Mouse (Mus musculus): Measurements from ENCODE around the gene Spon1. TPM values are rescaled to one million over a fixed set of nuclear protein-coding genes. Genes with fewer than 3 reads are reported as not detected.
A peak's percentile ranks its signal among the peaks of the same experiment; 100 is the strongest.

The Spon1 gene
- polyA plus RNA-seq, 1 experiment from 2014 or later, result 3.1 TPM

DNA sequence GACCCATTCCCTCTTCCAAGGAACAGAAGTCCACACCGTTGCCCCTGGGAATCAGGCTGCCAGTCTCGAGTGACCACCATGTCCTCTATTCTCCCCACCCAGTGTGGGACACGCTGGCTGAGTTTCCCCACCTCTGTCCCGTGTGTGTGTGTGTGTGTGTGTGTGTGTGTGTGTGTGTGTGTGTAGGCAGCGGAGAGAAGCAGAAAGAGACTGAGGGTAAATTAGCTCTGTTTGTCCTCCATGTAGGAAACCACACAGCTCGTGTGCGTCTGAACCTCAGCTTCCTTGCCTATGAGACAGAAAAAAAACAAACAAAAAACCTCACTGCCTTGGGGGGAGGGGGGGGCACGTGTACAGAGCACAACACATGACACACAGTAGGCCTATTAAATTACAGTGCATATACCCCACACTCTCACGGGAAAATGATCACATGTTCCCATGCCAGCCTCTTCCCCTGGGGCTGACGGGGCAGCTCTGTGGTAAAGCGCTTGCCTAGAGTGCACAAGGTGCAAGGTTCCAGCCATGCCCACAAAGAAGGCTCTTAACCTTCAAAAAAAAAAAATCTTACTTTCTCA is 303.2 kb downstream of the Spon1 start:
- WGBS, result 68% methylated on average over 11 of the region's 11 CpGs
- TF ChIP-seq CTCF (IDR thresholded peaks at IDR 0.05; ENCODE audit: low read depth) (no peak), EP300 (optimal IDR thresholded peaks at IDR 0.05) (no peak)
- H3K4me2 ChIP-seq (replicated peaks; ENCODE audit: low read depth), result no peak overlapping the region
- no peak overlapping the region for H3K27ac ChIP-seq (replicated peaks)
- H3K27me3 ChIP-seq (ENCODE audit: control insufficient read depth, insufficient read depth, low read length), result no peaks in the 10 kb centered on the region
- peaks cover 8% of the 10 kb centered on the region; the same call in 1 of the 2 replicates for H3K4me1 ChIP-seq (replicated peaks; ENCODE audit: control insufficient read depth, insufficient read depth)
- no peaks in the 10 kb centered on the region for H3K36me3 ChIP-seq (ENCODE audit: control insufficient read depth, insufficient read depth, low read length)
- no peaks in the 10 kb centered on the region for H3K9me3 ChIP-seq (ENCODE audit: control insufficient read depth, low read length)
- no peak for ATAC-seq (ENCODE audit: low FRiP score, low TSS enrichment)
- no peak for DNase-seq (ENCODE audit: low spot score)
- no peak overlapping the region for H3K9ac ChIP-seq (ENCODE audit: low read length)
- H3K4me3 ChIP-seq (ENCODE audit: low read depth, low read length), result no peak overlapping the region

DNA sequence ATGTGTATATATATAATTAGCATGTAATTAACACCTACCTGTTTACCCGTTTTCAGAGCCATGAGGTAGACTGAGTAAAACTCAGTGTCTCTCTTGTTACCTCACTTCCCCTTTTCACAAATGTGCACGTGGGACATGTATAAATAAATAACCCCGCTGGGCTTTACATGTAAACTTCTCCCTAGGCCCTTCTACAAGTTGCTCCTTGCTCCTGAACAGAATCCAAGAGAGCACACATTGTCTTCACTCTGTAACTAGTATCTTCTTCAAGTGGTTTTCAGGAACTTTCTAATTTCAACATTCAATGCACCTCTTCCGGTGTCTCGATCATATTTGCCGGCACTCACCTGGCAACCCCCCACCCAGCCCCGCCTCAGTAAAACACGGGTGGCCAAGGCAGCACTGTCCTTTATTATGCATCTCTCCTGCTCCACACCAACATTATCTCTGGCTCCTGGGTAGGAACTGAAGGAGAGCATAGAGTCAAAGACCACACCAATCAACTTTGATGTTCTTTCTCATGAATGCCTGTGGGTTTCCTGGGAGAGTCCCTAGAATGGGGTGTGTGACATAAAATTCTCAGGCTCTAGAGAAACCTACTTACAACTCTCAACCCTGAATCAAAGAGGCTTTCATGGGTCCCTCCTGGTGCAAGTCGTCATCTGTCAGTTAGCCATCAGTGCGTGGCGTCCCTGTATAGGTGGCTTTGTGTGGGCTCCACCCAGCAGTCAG is 304.1 kb downstream of the Spon1 start:
- 65% methylated on average over 11 of the region's 11 CpGs for WGBS
- no peak overlapping the region for H3K9ac ChIP-seq (ENCODE audit: low read length)
- no peak for TF ChIP-seq CTCF (IDR thresholded peaks at IDR 0.05; ENCODE audit: low read depth)
- TF ChIP-seq EP300 (optimal IDR thresholded peaks at IDR 0.05), result no peak
- no peak overlapping the region for H3K27ac ChIP-seq (replicated peaks)
- no peak overlapping the region for H3K4me2 ChIP-seq (replicated peaks; ENCODE audit: low read depth)
- no peak for ATAC-seq (ENCODE audit: low FRiP score, low TSS enrichment)
- DNase-seq (ENCODE audit: low spot score), result no peak
- H3K4me1 ChIP-seq (replicated peaks; ENCODE audit: control insufficient read depth, insufficient read depth), result peaks cover 8% of the 10 kb centered on the region; the same call in 1 of the 2 replicates
- no peaks in the 10 kb centered on the region for H3K9me3 ChIP-seq (ENCODE audit: control insufficient read depth, low read length)
- no peaks in the 10 kb centered on the region for H3K36me3 ChIP-seq (ENCODE audit: control insufficient read depth, insufficient read depth, low read length)
- no peaks in the 10 kb centered on the region for H3K27me3 ChIP-seq (ENCODE audit: control insufficient read depth, insufficient read depth, low read length)
- no peak overlapping the region for H3K4me3 ChIP-seq (ENCODE audit: low read depth, low read length)

DNA sequence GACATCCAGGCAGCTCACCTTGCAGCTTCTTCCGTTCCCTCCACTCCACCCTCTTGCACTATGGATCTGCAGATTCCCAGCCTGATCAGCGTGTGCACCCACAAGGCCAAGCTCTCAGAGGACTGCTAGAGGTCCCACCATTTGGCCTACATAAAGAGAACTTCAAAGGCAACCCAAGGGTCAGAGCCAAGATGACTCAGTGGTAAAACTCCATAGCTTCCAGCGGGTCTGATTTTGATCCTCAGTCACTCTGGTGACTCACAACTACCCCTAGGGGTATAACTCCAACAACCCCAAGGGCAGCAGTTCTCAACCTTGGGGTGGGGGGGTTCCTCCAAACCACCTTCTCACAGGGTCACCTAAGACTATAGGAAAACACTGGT is 304.7 kb downstream of the Spon1 start:
- Histone ChIP-seq H3K9ac (ENCODE audit: low read length) (no peak overlapping the region), H3K4me3 (ENCODE audit: low read depth, low read length) (no peak overlapping the region), H3K27ac (replicated peaks) (no peak overlapping the region), H3K4me1 (replicated peaks; ENCODE audit: control insufficient read depth, insufficient read depth) (peaks cover 8% of the 10 kb centered on the region; the same call in 1 of the 2 replicates), H3K9me3 (ENCODE audit: control insufficient read depth, low read length) (no peaks in the 10 kb centered on the region), H3K4me2 (replicated peaks; ENCODE audit: low read depth) (no peak overlapping the region), H3K27me3 (ENCODE audit: control insufficient read depth, insufficient read depth, low read length) (no peaks in the 10 kb centered on the region), H3K36me3 (ENCODE audit: control insufficient read depth, insufficient read depth, low read length) (no peaks in the 10 kb centered on the region)
- DNase-seq (ENCODE audit: low spot score), result no peak
- no peak for ATAC-seq (ENCODE audit: low FRiP score, low TSS enrichment)
- TF ChIP-seq CTCF (IDR thresholded peaks at IDR 0.05; ENCODE audit: low read depth) (no peak), EP300 (optimal IDR thresholded peaks at IDR 0.05) (no peak)
- 51% methylated on average over 3 of the region's 3 CpGs for WGBS

DNA sequence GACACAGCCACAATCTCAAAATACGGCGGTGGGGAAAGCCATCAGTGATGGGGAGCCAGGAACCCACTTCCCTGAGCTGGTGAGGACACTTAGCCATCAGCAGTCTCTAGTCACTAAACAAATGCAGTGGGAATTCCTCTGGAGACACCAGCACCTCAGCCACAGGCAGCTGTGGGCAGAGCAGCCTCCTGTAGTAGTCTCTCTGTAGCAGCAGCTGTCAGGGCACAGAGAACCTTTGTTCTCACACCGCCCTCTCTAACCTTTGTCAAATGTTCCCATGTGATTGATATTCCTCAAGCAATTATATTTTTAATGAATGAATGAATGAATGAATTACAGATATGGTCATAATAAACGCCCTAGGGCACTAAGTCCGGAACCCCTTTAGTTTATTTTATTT is 305.6 kb downstream of the Spon1 start:
- DNase-seq (ENCODE audit: low spot score), result no peak
- Histone ChIP-seq H3K9ac (ENCODE audit: low read length) (no peak overlapping the region), H3K4me1 (replicated peaks; ENCODE audit: control insufficient read depth, insufficient read depth) (peaks cover 6% of the 10 kb centered on the region; the same call in 1 of the 2 replicates), H3K9me3 (ENCODE audit: control insufficient read depth, low read length) (no peaks in the 10 kb centered on the region), H3K27ac (replicated peaks) (peak overlapping the region; percentile 84), H3K4me2 (replicated peaks; ENCODE audit: low read depth) (no peak overlapping the region), H3K36me3 (ENCODE audit: control insufficient read depth, insufficient read depth, low read length) (no peaks in the 10 kb centered on the region), H3K27me3 (ENCODE audit: control insufficient read depth, insufficient read depth, low read length) (no peaks in the 10 kb centered on the region), H3K4me3 (ENCODE audit: low read depth, low read length) (no peak overlapping the region)
- ATAC-seq (ENCODE audit: low FRiP score, low TSS enrichment), result no peak
- no peak for TF ChIP-seq CTCF (IDR thresholded peaks at IDR 0.05; ENCODE audit: low read depth)
- no peak for TF ChIP-seq EP300 (optimal IDR thresholded peaks at IDR 0.05)
- WGBS, result 63% methylated on average over 5 of the region's 5 CpGs

DNA sequence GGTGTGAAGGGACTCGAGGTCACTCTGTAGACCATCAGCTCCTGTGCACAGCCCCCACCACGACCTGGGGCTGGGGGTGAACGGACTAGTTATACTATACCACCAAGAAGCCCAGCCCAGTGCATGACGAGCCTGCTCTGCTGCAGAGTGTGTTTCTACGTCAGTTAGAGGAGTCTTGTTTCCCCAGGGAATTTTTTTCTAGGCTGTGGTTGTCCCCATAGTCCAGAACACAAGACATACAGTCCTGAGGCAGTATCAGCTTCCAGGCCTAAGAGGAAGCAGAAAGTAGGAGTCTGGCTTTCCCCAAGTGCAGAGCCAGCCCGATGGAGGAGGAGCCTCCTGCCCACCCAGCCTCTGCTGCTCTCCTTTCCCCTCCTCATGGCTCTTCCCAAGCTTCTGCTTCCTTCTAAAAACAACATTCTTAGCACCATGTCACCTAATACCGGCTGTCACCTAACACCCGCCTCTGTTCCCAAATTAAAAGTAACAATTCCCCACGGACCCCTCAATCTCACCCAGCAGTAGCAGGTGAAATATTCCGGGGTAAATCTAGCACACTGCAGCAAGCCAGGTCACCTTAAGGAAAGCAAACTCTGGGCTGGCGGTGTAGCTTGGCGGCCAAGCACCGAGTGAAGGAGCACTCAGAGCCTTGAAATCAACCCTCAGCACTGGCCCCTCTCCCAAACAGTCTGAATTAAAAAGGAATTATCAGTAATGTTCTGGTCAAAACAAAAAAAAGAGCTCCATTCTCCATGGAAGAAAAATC is 306.2 kb downstream of the Spon1 start:
- ATAC-seq (ENCODE audit: low FRiP score, low TSS enrichment) (peak; percentile 40; the same call in 1 of the 2 replicates), DNase-seq (ENCODE audit: low spot score) (no peak)
- Histone ChIP-seq H3K4me1 (replicated peaks; ENCODE audit: control insufficient read depth, insufficient read depth) (peaks cover 5% of the 10 kb centered on the region; the same call in 1 of the 2 replicates), H3K27me3 (ENCODE audit: control insufficient read depth, insufficient read depth, low read length) (no peaks in the 10 kb centered on the region), H3K4me3 (ENCODE audit: low read depth, low read length) (no peak overlapping the region), H3K9ac (ENCODE audit: low read length) (peak overlapping the region; percentile 14; the same call in 1 of the 2 replicates), H3K27ac (replicated peaks) (peak overlapping the region; percentile 84), H3K9me3 (ENCODE audit: control insufficient read depth, low read length) (no peaks in the 10 kb centered on the region), H3K36me3 (ENCODE audit: control insufficient read depth, insufficient read depth, low read length) (no peaks in the 10 kb centered on the region), H3K4me2 (replicated peaks; ENCODE audit: low read depth) (no peak overlapping the region; the same call in 1 of the 2 replicates)
- TF ChIP-seq EP300 (optimal IDR thresholded peaks at IDR 0.05) (no peak), CTCF (IDR thresholded peaks at IDR 0.05; ENCODE audit: low read depth) (no peak)
- WGBS, result 11% methylated on average over 13 of the region's 13 CpGs
